Mouse (Mus musculus): ENCODE results near the gene Arhgef15. TPM values are rescaled to one million over a fixed set of nuclear protein-coding genes. Genes with fewer than 3 reads are reported as not detected.
A peak's percentile ranks its signal among the peaks of the same experiment; 100 is the strongest.
"Not testable (repeated sequence)": the region's sequence is repeated elsewhere in the genome, so short reads cannot be mapped to it uniquely, and the experiment has no call there.

The Arhgef15 gene
- total and polyA plus RNA-seq, 2 experiments from 2014 or later = 13.8 to 17.8 TPM

DNA sequence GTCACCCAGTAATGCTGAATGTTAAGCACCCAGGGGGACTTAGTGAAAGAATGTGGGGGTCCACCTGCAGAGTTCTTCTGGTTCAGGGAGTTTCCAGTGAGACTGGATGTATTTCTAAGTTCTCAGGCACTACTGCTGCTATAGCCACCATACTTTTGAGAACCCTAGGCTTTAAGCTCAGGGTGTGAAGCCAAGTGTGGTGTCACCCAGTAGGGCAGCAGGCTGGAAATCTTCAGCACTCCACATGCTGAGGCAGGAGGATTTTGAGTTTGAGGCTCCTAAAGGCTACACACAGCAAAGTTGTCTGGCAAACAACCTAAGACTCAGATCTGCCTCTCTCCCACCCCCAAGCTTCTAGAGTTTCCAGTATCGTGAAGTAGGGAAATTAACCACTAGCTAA is 9.3 kb upstream of the Arhgef15 start:
- no peaks in the 10 kb centered on the region for H3K9me3 ChIP-seq (ENCODE audit: low read length)
- H3K36me3 ChIP-seq (ENCODE audit: insufficient read depth) = no peaks in the 10 kb centered on the region
- H3K27me3 ChIP-seq (ENCODE audit: insufficient read depth, low read length) = no peaks in the 10 kb centered on the region
- no peak overlapping the region for H3K9ac ChIP-seq
- 26% methylated on average over 1 of the region's 1 CpGs for WGBS
- no peaks in the 10 kb centered on the region; the same call in 1 of the 2 replicates for H3K4me1 ChIP-seq (ENCODE audit: insufficient read depth)
- ATAC-seq (no peak), DNase-seq (no peak)
- H3K4me2 ChIP-seq (ENCODE audit: low read depth) = no peak overlapping the region
- H3K4me3 ChIP-seq (ENCODE audit: low read depth, low read length) = no peak overlapping the region
- no peak overlapping the region for H3K27ac ChIP-seq (ENCODE audit: low read depth, low read length)
- no peak for TF ChIP-seq CTCF (IDR thresholded peaks at IDR 0.05; ENCODE audit: low read depth)

- Histone ChIP-seq H3K27ac (ENCODE audit: low read depth, low read length) (no peak overlapping the region), H3K27me3 (ENCODE audit: insufficient read depth, low read length) (no peaks in the 10 kb centered on the region), H3K9me3 (ENCODE audit: low read length) (no peaks in the 10 kb centered on the region), H3K4me3 (ENCODE audit: low read depth, low read length) (no peak overlapping the region), H3K9ac (no peak overlapping the region), H3K36me3 (ENCODE audit: insufficient read depth) (no peaks in the 10 kb centered on the region), H3K4me1 (ENCODE audit: insufficient read depth) (no peaks in the 10 kb centered on the region; the same call in 1 of the 2 replicates), H3K4me2 (ENCODE audit: low read depth) (no peak overlapping the region)
- WGBS = 22% methylated on average over 3 of the region's 3 CpGs
- ATAC-seq (no peak), DNase-seq (peak; percentile 75)
- TF ChIP-seq CTCF (IDR thresholded peaks at IDR 0.05; ENCODE audit: low read depth) = peak; percentile 64
Observed at GRCm38 (mm10) chr11:68965845-68966244, 8.6 kb upstream of the Arhgef15 start.

GRCm38 (mm10) chr11:68965050-68965449 is 7.8 kb upstream of the Arhgef15 start:
- no peak for TF ChIP-seq CTCF (IDR thresholded peaks at IDR 0.05; ENCODE audit: low read depth)
- no peaks in the 10 kb centered on the region for H3K27me3 ChIP-seq (ENCODE audit: insufficient read depth, low read length)
- ATAC-seq = no peak
- no peaks in the 10 kb centered on the region for H3K9me3 ChIP-seq (ENCODE audit: low read length)
- no peaks in the 10 kb centered on the region; the same call in 1 of the 2 replicates for H3K4me1 ChIP-seq (ENCODE audit: insufficient read depth)
- no peak overlapping the region for H3K4me3 ChIP-seq (ENCODE audit: low read depth, low read length)
- H3K27ac ChIP-seq (ENCODE audit: low read depth, low read length) = no peak overlapping the region
- H3K9ac ChIP-seq = no peak overlapping the region
- H3K4me2 ChIP-seq (ENCODE audit: low read depth) = no peak overlapping the region
- no peak for DNase-seq
- H3K36me3 ChIP-seq (ENCODE audit: insufficient read depth) = no peaks in the 10 kb centered on the region

GRCm38 (mm10) chr11:68963405-68963804 is 6.1 kb upstream of the Arhgef15 start:
- no peak overlapping the region for H3K4me2 ChIP-seq (ENCODE audit: low read depth)
- no peaks in the 10 kb centered on the region for H3K36me3 ChIP-seq (ENCODE audit: insufficient read depth)
- no peaks in the 10 kb centered on the region for H3K9me3 ChIP-seq (ENCODE audit: low read length)
- H3K27ac ChIP-seq (ENCODE audit: low read depth, low read length) = no peak overlapping the region
- no peak for TF ChIP-seq CTCF (IDR thresholded peaks at IDR 0.05; ENCODE audit: low read depth)
- no peak for ATAC-seq
- H3K27me3 ChIP-seq (ENCODE audit: insufficient read depth, low read length) = no peaks in the 10 kb centered on the region
- H3K4me1 ChIP-seq (ENCODE audit: insufficient read depth) = no peaks in the 10 kb centered on the region; the same call in 1 of the 2 replicates
- H3K9ac ChIP-seq = no peak overlapping the region
- no peak for DNase-seq
- H3K4me3 ChIP-seq (ENCODE audit: low read depth, low read length) = no peak overlapping the region
- WGBS = 87% methylated on average over 2 of the region's 2 CpGs

- not testable (repeated sequence) for H3K4me2 ChIP-seq (ENCODE audit: low read depth); H3K9me3 ChIP-seq (ENCODE audit: low read length); H3K27me3 ChIP-seq (ENCODE audit: insufficient read depth, low read length); H3K4me3 ChIP-seq (ENCODE audit: low read depth, low read length); H3K9ac ChIP-seq; H3K36me3 ChIP-seq (ENCODE audit: insufficient read depth); H3K27ac ChIP-seq (ENCODE audit: low read depth, low read length); DNase-seq; H3K4me1 ChIP-seq (ENCODE audit: insufficient read depth); ATAC-seq
- WGBS = 21% methylated on average over 11 of the region's 11 CpGs
Observed at GRCm38 (mm10) chr11:68962159-68962558, 4.9 kb upstream of the Arhgef15 start.

GRCm38 (mm10) chr11:68961596-68961995 is 4.3 kb upstream of the Arhgef15 start:
- 69% methylated on average over 3 of the region's 3 CpGs for WGBS
- Histone ChIP-seq H3K27me3 (ENCODE audit: insufficient read depth, low read length) (no peaks in the 10 kb centered on the region), H3K27ac (ENCODE audit: low read depth, low read length) (no peak overlapping the region), H3K4me3 (ENCODE audit: low read depth, low read length) (no peak overlapping the region), H3K9me3 (ENCODE audit: low read length) (no peaks in the 10 kb centered on the region), H3K36me3 (ENCODE audit: insufficient read depth) (no peaks in the 10 kb centered on the region), H3K4me1 (ENCODE audit: insufficient read depth) (no peaks in the 10 kb centered on the region), H3K4me2 (ENCODE audit: low read depth) (no peak overlapping the region), H3K9ac (no peak overlapping the region)
- DNase-seq = no peak
- TF ChIP-seq CTCF (IDR thresholded peaks at IDR 0.05; ENCODE audit: low read depth) = no peak
- no peak for ATAC-seq

DNA sequence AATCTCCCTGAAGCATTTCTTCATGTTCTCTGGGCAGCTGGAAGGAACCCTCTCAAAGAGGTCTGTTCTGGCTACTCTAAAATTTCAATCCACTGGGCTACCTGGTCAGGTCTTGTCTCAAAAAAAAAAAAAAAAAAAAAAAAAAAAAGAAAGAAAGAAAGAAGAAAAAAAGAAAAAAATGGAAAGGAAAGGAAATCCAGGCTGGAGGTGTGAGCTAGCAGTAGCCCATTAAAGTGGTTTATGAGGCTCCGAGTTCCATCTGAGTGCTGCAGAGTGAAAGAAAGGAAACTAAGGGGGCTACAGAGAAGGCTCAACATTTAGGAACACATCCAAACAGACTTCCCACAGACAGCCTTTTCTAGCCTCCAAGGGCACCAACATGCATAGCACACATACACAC is 691 bp upstream of the Arhgef15 start:
- 87% methylated on average over 1 of the region's 1 CpGs for WGBS
- Histone ChIP-seq H3K27me3 (ENCODE audit: insufficient read depth, low read length) (peaks cover 7% of the 10 kb centered on the region; the same call in 1 of the 2 replicates), H3K9ac (no peak overlapping the region), H3K4me2 (ENCODE audit: low read depth) (no peak overlapping the region), H3K4me1 (ENCODE audit: insufficient read depth) (0 out of 2 replicates have a peak, but pooled peaks cover 3% of the 10 kb centered on the region), H3K4me3 (ENCODE audit: low read depth, low read length) (no peak overlapping the region), H3K36me3 (ENCODE audit: insufficient read depth) (no peaks in the 10 kb centered on the region), H3K9me3 (ENCODE audit: low read length) (no peaks in the 10 kb centered on the region), H3K27ac (ENCODE audit: low read depth, low read length) (no peak overlapping the region)
- DNase-seq (no peak), ATAC-seq (no peak)
- TF ChIP-seq CTCF (IDR thresholded peaks at IDR 0.05; ENCODE audit: low read depth) = no peak
